Mouse (Mus musculus): ENCODE results near the gene A930002H24Rik. TPM values are rescaled to one million over a fixed set of nuclear protein-coding genes. Genes with fewer than 3 reads are reported as not detected.

Gene A930002H24Rik
- polyA plus RNA-seq, 1 experiment from 2014 or later = 3.2 TPM

GRCm38 (mm10) chr17:63824141-63824540 lies 39.5 kb downstream of the A930002H24Rik start:
- no peak overlapping the region for H3K9ac ChIP-seq
- no peak for ATAC-seq (ENCODE audit: insufficient read depth)
- no peaks in the 10 kb centered on the region for H3K27me3 ChIP-seq (ENCODE audit: insufficient read depth, low read length)
- no peak for DNase-seq
- WGBS = 88% methylated on average over 4 of the region's 4 CpGs
- H3K4me1 ChIP-seq (ENCODE audit: insufficient read depth) = no peaks in the 10 kb centered on the region
- no peaks in the 10 kb centered on the region for H3K36me3 ChIP-seq (ENCODE audit: insufficient read depth)
- H3K4me3 ChIP-seq (ENCODE audit: low read depth, low read length) = no peak overlapping the region
- no peaks in the 10 kb centered on the region for H3K9me3 ChIP-seq (ENCODE audit: low read depth, low read length)
- no peak for TF ChIP-seq CTCF (IDR thresholded peaks at IDR 0.05; ENCODE audit: low read depth)
- no peak overlapping the region for H3K4me2 ChIP-seq
- no peak overlapping the region for H3K27ac ChIP-seq (ENCODE audit: low read depth)

- no peak overlapping the region for H3K9ac ChIP-seq
- H3K4me1 ChIP-seq (ENCODE audit: insufficient read depth) = no peaks in the 10 kb centered on the region
- no peaks in the 10 kb centered on the region for H3K27me3 ChIP-seq (ENCODE audit: insufficient read depth, low read length)
- no peak overlapping the region for H3K4me2 ChIP-seq
- H3K36me3 ChIP-seq (ENCODE audit: insufficient read depth) = no peaks in the 10 kb centered on the region
- ATAC-seq (ENCODE audit: insufficient read depth) = no peak
- DNase-seq = no peak
- H3K4me3 ChIP-seq (ENCODE audit: low read depth, low read length) = no peak overlapping the region
- H3K9me3 ChIP-seq (ENCODE audit: low read depth, low read length) = no peaks in the 10 kb centered on the region
- 67% methylated on average over 10 of the region's 10 CpGs for WGBS
- no peak for TF ChIP-seq CTCF (IDR thresholded peaks at IDR 0.05; ENCODE audit: low read depth)
- H3K27ac ChIP-seq (ENCODE audit: low read depth) = no peak overlapping the region
These were observed 45.1 kb downstream of the A930002H24Rik start for GRCm38 (mm10) chr17:63818444-63819027.

GRCm38 (mm10) chr17:63813552-63813951 lies 50.0 kb downstream of the A930002H24Rik start:
- Histone ChIP-seq H3K4me1 (ENCODE audit: insufficient read depth) (no peaks in the 10 kb centered on the region), H3K9me3 (ENCODE audit: low read depth, low read length) (no peaks in the 10 kb centered on the region), H3K27ac (ENCODE audit: low read depth) (no peak overlapping the region), H3K27me3 (ENCODE audit: insufficient read depth, low read length) (no peaks in the 10 kb centered on the region), H3K9ac (no peak overlapping the region), H3K36me3 (ENCODE audit: insufficient read depth) (no peaks in the 10 kb centered on the region), H3K4me2 (no peak overlapping the region), H3K4me3 (ENCODE audit: low read depth, low read length) (no peak overlapping the region)
- TF ChIP-seq CTCF (IDR thresholded peaks at IDR 0.05; ENCODE audit: low read depth) = no peak
- DNase-seq = no peak
- ATAC-seq (ENCODE audit: insufficient read depth) = no peak
- 82% methylated on average over 6 of the region's 6 CpGs for WGBS

Other genes with a start within 250 kb of the A930002H24Rik start
- 32.2 and 33.0 TPM in 2 replicates for gene Fer, start 729 bp downstream of the A930002H24Rik start, polyA plus RNA-seq (2014; fragmentation: Nextera tagmentation; extraction: Ambion mirVana)